In the genomic region with DNA sequence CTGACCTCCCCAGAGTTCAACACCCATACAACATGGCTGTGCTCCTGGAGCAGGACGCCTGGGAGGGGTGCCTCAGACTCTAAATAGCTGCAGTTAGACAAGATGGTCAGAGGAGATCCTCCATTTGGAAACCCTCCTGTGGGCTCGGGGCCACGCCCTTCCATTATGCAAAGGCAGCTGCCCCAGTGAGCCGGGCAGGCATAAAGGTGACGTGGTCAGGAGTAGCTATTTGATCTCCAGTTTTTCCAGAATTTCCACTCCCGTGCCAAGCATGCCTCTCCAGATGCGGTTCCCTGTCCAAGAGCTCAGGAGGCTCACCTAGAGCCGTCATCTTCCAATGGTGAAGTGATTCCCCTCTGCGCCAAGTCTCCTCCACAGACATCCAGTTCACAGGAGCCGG, we compare ENCODE assay signal across 16 mouse cellular contexts. TPM values are rescaled to one million over a fixed set of nuclear protein-coding genes. Genes with fewer than 3 reads are reported as not detected.
DNase-seq lines count a peak whose midpoint lies in the region; ATAC-seq lines count a peak whose summit lies in the region.
"Had no signal": no experiment of that assay in that cellular context is flagged by ENCODE, and none has a peak within 500 bp of the region (broad histone marks: within the 10 kb centered on the region; RNA-seq: fewer than 3 reads in every experiment).

No protein-coding gene starts in this region.

- H3K27me3 ChIP-seq in heart, embryonic 14.5 days (ENCODE audit: control insufficient read depth, insufficient read depth, low read length): no peaks in the 10 kb centered on the region
- H3K27me3 ChIP-seq in lung, embryonic 16.5 days (ENCODE audit: control insufficient read depth, insufficient read depth, low read depth, low read length): no peaks in the 10 kb centered on the region
- no peaks in the 10 kb centered on the region for H3K27me3 ChIP-seq in stomach, embryonic 16.5 days (ENCODE audit: control insufficient read depth, insufficient read depth, low read length)
- H3K27me3 ChIP-seq: forebrain, embryonic 15.5 days; limb, embryonic 12.5 days had no signal

- no peak for ATAC-seq in heart, embryonic 14.5 days (ENCODE audit: insufficient number of reproducible peaks, insufficient read depth, low FRiP score, low read depth)
- peak; percentile 72 for ATAC-seq in lung, embryonic 16.5 days (ENCODE audit: low read depth)
- no peak for ATAC-seq in stomach, embryonic 16.5 days (ENCODE audit: insufficient read depth, low FRiP score)
- ATAC-seq: forebrain, embryonic 15.5 days; inflammation-experienced regulatory T-cells, adult 6 months had no signal

- peaks cover 45 to 80% of the 10 kb centered on the region in 2 experiments for H3K4me1 ChIP-seq in heart, embryonic 14.5 days (ENCODE audit: control insufficient read depth in 2 of 2, insufficient read depth in 2 of 2, low read length in 2 of 2)
- peaks cover 28% of the 10 kb centered on the region for H3K4me1 ChIP-seq in lung, embryonic 16.5 days (replicated peaks; ENCODE audit: control insufficient read depth, insufficient read depth, low read length)
- peaks cover 14% of the 10 kb centered on the region; the same call in 1 of the 2 replicates for H3K4me1 ChIP-seq in stomach, embryonic 16.5 days (ENCODE audit: control insufficient read depth, insufficient read depth, low read length)

- WGBS in heart, embryonic 14.5 days: 83% methylated on average over 10 of the region's 10 CpGs
- WGBS in lung, embryonic 16.5 days: 51% methylated on average over 10 of the region's 10 CpGs
- WGBS in stomach, embryonic 16.5 days: 66% methylated on average over 10 of the region's 10 CpGs

- no peak overlapping the region for H3K9ac ChIP-seq in heart, embryonic 14.5 days (ENCODE audit: low read length)
- H3K9ac ChIP-seq in lung, embryonic 16.5 days (ENCODE audit: low read length): no peak overlapping the region
- no peak overlapping the region for H3K9ac ChIP-seq in stomach, embryonic 16.5 days (ENCODE audit: low read length)
- H3K9ac ChIP-seq: forebrain, embryonic 15.5 days; limb, embryonic 12.5 days; liver, embryonic 14.5 days had no signal

- H3K4me2 ChIP-seq in heart, embryonic 14.5 days (ENCODE audit: low read length): no peak overlapping the region
- 0 out of 2 replicates have a peak overlapping the region, but pooled peaks have one; percentile 11 for H3K4me2 ChIP-seq in lung, embryonic 16.5 days (ENCODE audit: low read depth, low read length)
- H3K4me2 ChIP-seq in stomach, embryonic 16.5 days (ENCODE audit: low read depth, low read length): no peak overlapping the region
- H3K4me2 ChIP-seq: forebrain, embryonic 15.5 days; limb, embryonic 12.5 days had no signal

- intact Hi-C loops in heart, postnatal 36 days (cut with DNase I): no loop called here
- intact Hi-C loops in left cerebral cortex, postnatal 25 days (cut with DNase I): no loop called here
- intact Hi-C loops in left cerebral cortex, postnatal 10 days (cut with DNase I): no loop called here

- peak overlapping the region; percentile 65 to 78 for H3K27ac ChIP-seq in heart, embryonic 14.5 days (replicated peaks in 1 of 2; ENCODE audit: control insufficient read depth in 1 of 2, insufficient read depth in 1 of 2, low read depth in 2 of 2, low read length in 2 of 2)
- peak overlapping the region; percentile 42 for H3K27ac ChIP-seq in lung, embryonic 16.5 days (ENCODE audit: low read length)
- peak overlapping the region; percentile 69; the same call in 1 of the 2 replicates for H3K27ac ChIP-seq in stomach, embryonic 16.5 days (ENCODE audit: low read length)
- H3K27ac ChIP-seq: forebrain, embryonic 15.5 days; limb, embryonic 12.5 days; liver, embryonic 14.5 days had no signal

- peaks cover 8% of the 10 kb centered on the region for H3K36me3 ChIP-seq in heart, embryonic 14.5 days (ENCODE audit: control insufficient read depth, insufficient read depth, low read length)
- H3K36me3 ChIP-seq in lung, embryonic 16.5 days (ENCODE audit: control insufficient read depth, insufficient read depth, low read length): no peaks in the 10 kb centered on the region
- H3K36me3 ChIP-seq in stomach, embryonic 16.5 days (ENCODE audit: control insufficient read depth, insufficient read depth, low read length): no peaks in the 10 kb centered on the region
- H3K36me3 ChIP-seq: forebrain, embryonic 15.5 days; G1E; limb, embryonic 12.5 days had no signal

- no peak for DNase-seq in heart, postnatal 36 days
- DNase-seq in urinary bladder, postnatal 14 days (ENCODE audit: low spot score): peak; percentile 45
- DNase-seq in urinary bladder, postnatal 4 days (ENCODE audit: low spot score in 2 of 2): no peak
- DNase-seq in left cerebral cortex, postnatal 25 days (ENCODE audit: low spot score in 2 of 2): no peak
- no peak for DNase-seq in left cerebral cortex, postnatal 10 days (ENCODE audit: extremely low spot score in 1 of 2, low spot score in 2 of 2)
- DNase-seq: cerebellum, postnatal 14 days; kidney, postnatal 10 days had no signal

- no peak overlapping the region for H3K4me3 ChIP-seq in heart, embryonic 14.5 days (ENCODE audit: control insufficient read depth in 1 of 2, insufficient read depth in 1 of 2, low read depth in 1 of 2, low read length in 2 of 2)
- H3K4me3 ChIP-seq in lung, embryonic 16.5 days (ENCODE audit: low read length): no peak overlapping the region
- H3K4me3 ChIP-seq in stomach, embryonic 16.5 days (replicated peaks; ENCODE audit: low read length): no peak overlapping the region
- H3K4me3 ChIP-seq: erythroblast, embryonic 14.5 days; forebrain, embryonic 15.5 days; limb, embryonic 12.5 days had no signal

- no peaks in the 10 kb centered on the region for H3K9me3 ChIP-seq in heart, embryonic 14.5 days (ENCODE audit: control insufficient read depth, low read length)
- H3K9me3 ChIP-seq in lung, embryonic 16.5 days (ENCODE audit: control insufficient read depth, low read length): no peaks in the 10 kb centered on the region
- H3K9me3 ChIP-seq in stomach, embryonic 16.5 days (replicated peaks; ENCODE audit: control insufficient read depth, low read length): no peaks in the 10 kb centered on the region
- H3K9me3 ChIP-seq: forebrain, embryonic 15.5 days; limb, embryonic 12.5 days had no signal

RNA-seq across cellular contexts. Expression of a gene that starts 45.6 kb away (rescaled TPM):
- 151 and 161 TPM in 2 replicates for polyA plus RNA-seq in heart, embryonic 14.5 days (2014; fragmentation: Nextera tagmentation; extraction: Ambion mirVana)
- 10 to 100 TPM; 69.1 to 80.9 TPM for total RNA-seq in heart, postnatal 36 days (2021)
- polyA plus RNA-seq in lung, embryonic 16.5 days (2015; fragmentation: Nextera tagmentation; extraction: Ambion mirVana): 70.5 and 78.6 TPM in 2 replicates
- 85.4 and 88.0 TPM in 2 replicates for polyA plus RNA-seq in stomach, embryonic 16.5 days (2015; fragmentation: Nextera tagmentation; extraction: Ambion mirVana)
- 10 to 100 TPM; 66.9 to 68.0 TPM for total RNA-seq in left cerebral cortex, postnatal 25 days (2021)
- total RNA-seq in left cerebral cortex, postnatal 10 days (2021): 10 to 100 TPM; 71.3 to 79.0 TPM
- polyA plus RNA-seq: G1E had no signal
